8 mouse cellular contexts compared by ENCODE assay signal in the genomic region with DNA sequence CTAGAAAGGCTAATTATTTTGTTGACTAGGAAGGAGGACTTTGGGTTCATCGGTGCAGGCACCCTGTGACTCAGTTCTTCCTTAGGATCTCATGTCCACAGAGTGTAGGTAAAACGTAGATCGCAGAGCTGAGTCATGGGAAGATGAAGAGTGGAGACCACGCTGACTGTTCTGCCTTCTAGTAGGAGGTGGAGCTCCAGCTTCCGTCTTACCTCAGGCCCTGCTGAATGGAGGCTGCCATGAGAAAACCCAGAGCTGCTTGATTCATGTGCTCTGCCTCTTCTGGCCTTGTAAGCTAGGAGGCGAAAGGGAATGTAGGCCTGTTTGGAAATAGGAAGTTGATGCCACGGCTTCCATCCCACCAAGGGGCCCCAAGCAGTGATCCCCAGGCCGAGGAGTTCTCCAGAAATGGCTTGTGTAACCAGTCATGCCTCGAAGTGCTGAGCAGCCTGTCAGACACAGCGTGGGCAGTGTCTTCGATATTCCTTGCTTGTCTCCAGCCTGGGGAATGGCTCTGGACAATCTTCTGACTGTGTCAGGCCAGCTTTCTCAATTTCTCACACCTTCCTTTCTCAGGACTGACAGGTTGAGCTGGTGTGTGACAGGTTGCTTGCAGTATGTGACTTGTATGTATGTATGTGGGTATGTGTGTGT. TPM values are rescaled to one million over a fixed set of nuclear protein-coding genes. Genes with fewer than 3 reads are reported as not detected.
A peak's percentile ranks its signal among the peaks of the same experiment; 100 is the strongest.
DNase-seq lines count a peak whose midpoint lies in the region; ATAC-seq and TF ChIP-seq lines count a peak whose summit lies in the region.

No protein-coding gene starts in this region.

- H3K27ac ChIP-seq in heart, embryonic 14.5 days (replicated peaks in 1 of 2; ENCODE audit: control insufficient read depth in 1 of 2, insufficient read depth in 1 of 2, low read depth in 2 of 2, low read length in 2 of 2): peak overlapping the region; percentile 64 to 96
- peak overlapping the region; percentile 35; the same call in 1 of the 2 replicates for H3K27ac ChIP-seq in embryonic facial prominence, embryonic 13.5 days
- peak overlapping the region; percentile 38; the same call in 1 of the 2 replicates for H3K27ac ChIP-seq in intestine, embryonic 16.5 days (ENCODE audit: low read length)

- peak overlapping the region; percentile 49 for H3K9ac ChIP-seq in heart, embryonic 14.5 days (ENCODE audit: low read length)
- H3K9ac ChIP-seq in embryonic facial prominence, embryonic 13.5 days: peak overlapping the region; percentile 49
- peak overlapping the region; percentile 34 for H3K9ac ChIP-seq in intestine, embryonic 16.5 days (ENCODE audit: low read depth, low read length)

- no peak for DNase-seq in heart, adult 8-10 months (ENCODE audit: low spot score)
- no peak for DNase-seq in ovary, postnatal 10 days (ENCODE audit: low spot score)
- DNase-seq in lung, postnatal 14 days: no peak

- no peaks in the 10 kb centered on the region for H3K27me3 ChIP-seq in heart, embryonic 14.5 days (ENCODE audit: control insufficient read depth, insufficient read depth, low read length)
- H3K27me3 ChIP-seq in E14TG2a.4 (ENCODE audit: insufficient read depth, low read length): peaks cover 8% of the 10 kb centered on the region
- H3K27me3 ChIP-seq in embryonic facial prominence, embryonic 13.5 days: no peaks in the 10 kb centered on the region
- H3K27me3 ChIP-seq in intestine, embryonic 16.5 days (replicated peaks; ENCODE audit: control insufficient read depth, insufficient read depth, low read length): no peaks in the 10 kb centered on the region

- ATAC-seq in heart, embryonic 14.5 days (ENCODE audit: insufficient number of reproducible peaks, insufficient read depth, low FRiP score, low read depth): no peak
- ATAC-seq in embryonic facial prominence, embryonic 13.5 days (ENCODE audit: insufficient number of reproducible peaks, insufficient read depth, low FRiP score, low TSS enrichment, low read depth): no peak
- no peak for ATAC-seq in intestine, embryonic 16.5 days
- ATAC-seq in monocyte, adult 5-6 weeks (replicated peaks; ENCODE audit: insufficient number of reproducible peaks, low FRiP score, low TSS enrichment, poor library complexity, severe bottlenecking): 0 out of 2 replicates have a peak, but pooled peaks have one; percentile 7

- no peaks in the 10 kb centered on the region for H3K9me3 ChIP-seq in heart, embryonic 14.5 days (ENCODE audit: control insufficient read depth, low read length)
- H3K9me3 ChIP-seq in E14TG2a.4 (ENCODE audit: low read length): no peaks in the 10 kb centered on the region
- no peaks in the 10 kb centered on the region for H3K9me3 ChIP-seq in embryonic facial prominence, embryonic 13.5 days
- no peaks in the 10 kb centered on the region for H3K9me3 ChIP-seq in intestine, embryonic 16.5 days (ENCODE audit: control insufficient read depth, low read length)

- TF ChIP-seq CTCF in E14TG2a.4 (conservative IDR thresholded peaks at IDR 0.05; ENCODE audit: low read length): no peak

- peak overlapping the region; percentile 4 to 82; a peak in 3 of 4 replicates for H3K4me3 ChIP-seq in heart, embryonic 14.5 days (ENCODE audit: control insufficient read depth in 1 of 2, insufficient read depth in 1 of 2, low read depth in 1 of 2, low read length in 2 of 2)
- H3K4me3 ChIP-seq in E14TG2a.4 (replicated peaks; ENCODE audit: low read length): peak overlapping the region; percentile 93
- 0 out of 2 replicates have a peak overlapping the region, but pooled peaks have one; percentile 7 for H3K4me3 ChIP-seq in embryonic facial prominence, embryonic 13.5 days
- H3K4me3 ChIP-seq in intestine, embryonic 16.5 days (ENCODE audit: low read length): peak overlapping the region; percentile 13

- peak overlapping the region; percentile 62 for H3K4me2 ChIP-seq in heart, embryonic 14.5 days (ENCODE audit: low read length)
- peak overlapping the region; percentile 78 for H3K4me2 ChIP-seq in embryonic facial prominence, embryonic 13.5 days
- peak overlapping the region; percentile 53 for H3K4me2 ChIP-seq in intestine, embryonic 16.5 days (ENCODE audit: low read depth, low read length)

- peaks cover 19% of the 10 kb centered on the region for H3K36me3 ChIP-seq in heart, embryonic 14.5 days (ENCODE audit: control insufficient read depth, insufficient read depth, low read length)
- H3K36me3 ChIP-seq in E14TG2a.4 (ENCODE audit: insufficient read depth, low read length): peaks cover 53% of the 10 kb centered on the region
- peaks cover 15% of the 10 kb centered on the region for H3K36me3 ChIP-seq in embryonic facial prominence, embryonic 13.5 days
- 0 out of 2 replicates have a peak, but pooled peaks cover under 1% of the 10 kb centered on the region for H3K36me3 ChIP-seq in intestine, embryonic 16.5 days (ENCODE audit: control insufficient read depth, insufficient read depth, low read length)

- H3K4me1 ChIP-seq in heart, embryonic 14.5 days (ENCODE audit: control insufficient read depth in 2 of 2, insufficient read depth in 2 of 2, low read length in 2 of 2): peaks cover 11 to 26% of the 10 kb centered on the region in 2 experiments
- peaks cover 73% of the 10 kb centered on the region for H3K4me1 ChIP-seq in E14TG2a.4 (replicated peaks; ENCODE audit: low read depth, low read length)
- H3K4me1 ChIP-seq in embryonic facial prominence, embryonic 13.5 days: peaks cover 26% of the 10 kb centered on the region
- H3K4me1 ChIP-seq in intestine, embryonic 16.5 days (ENCODE audit: control insufficient read depth, insufficient read depth, low read length): peaks cover 10% of the 10 kb centered on the region

- 52% methylated on average over 11 of the region's 11 CpGs for WGBS in heart, embryonic 14.5 days
- 83% methylated on average over 11 of the region's 11 CpGs for WGBS in embryonic facial prominence, embryonic 13.5 days
- WGBS in intestine, embryonic 16.5 days: 52% methylated on average over 11 of the region's 11 CpGs

RNA-seq across cellular contexts. Expression of gene Smg5, which starts 1.4 kb away (rescaled TPM):
- polyA plus RNA-seq in heart, embryonic 14.5 days (2014; fragmentation: Nextera tagmentation; extraction: Ambion mirVana): 30.9 and 34.3 TPM in 2 replicates
- total RNA-seq in heart, adult 8-10 months (2022): 10 to 100 TPM; 42.6 to 57.6 (median 56.5) TPM
- polyA plus RNA-seq in embryonic facial prominence, embryonic 13.5 days (2015; fragmentation: Nextera tagmentation; extraction: Ambion mirVana): 55.0 and 58.3 TPM in 2 replicates
- polyA plus RNA-seq in intestine, embryonic 16.5 days (2015; fragmentation: Nextera tagmentation; extraction: Ambion mirVana): 34.2 and 34.7 TPM in 2 replicates
- 40.5 to 64.7 TPM (median 48.7 TPM) in 3 replicates for total RNA-seq in monocyte, adult 5-6 weeks (2017)

RNA-seq across cellular contexts. Expression of gene Tmem79, which starts 1.5 kb away (rescaled TPM):
- 1.1 TPM in 2 replicates for polyA plus RNA-seq in heart, embryonic 14.5 days (2014; fragmentation: Nextera tagmentation; extraction: Ambion mirVana)
- total RNA-seq in heart, adult 8-10 months (2022): 1 to 10 TPM; 1.6 to 4.0 (median 2.0) TPM
- polyA plus RNA-seq in embryonic facial prominence, embryonic 13.5 days (2015; fragmentation: Nextera tagmentation; extraction: Ambion mirVana): 9.1 and 10.4 TPM in 2 replicates
- 23.8 and 29.4 TPM in 2 replicates for polyA plus RNA-seq in intestine, embryonic 16.5 days (2015; fragmentation: Nextera tagmentation; extraction: Ambion mirVana)
- total RNA-seq in monocyte, adult 5-6 weeks (2017): 0.49 to 1.8 TPM in 2 of 3 replicates, not detected in the other

RNA-seq across cellular contexts. Expression of gene Glmp, which starts 12.7 kb away (rescaled TPM):
- 98.1 and 126 TPM in 2 replicates for polyA plus RNA-seq in heart, embryonic 14.5 days (2014; fragmentation: Nextera tagmentation; extraction: Ambion mirVana)
- total RNA-seq in heart, adult 8-10 months (2022): 10 to 100 TPM; 74.5 to 85.8 (median 82.1) TPM
- 164 and 188 TPM in 2 replicates for polyA plus RNA-seq in embryonic facial prominence, embryonic 13.5 days (2015; fragmentation: Nextera tagmentation; extraction: Ambion mirVana)
- polyA plus RNA-seq in intestine, embryonic 16.5 days (2015; fragmentation: Nextera tagmentation; extraction: Ambion mirVana): 365 and 416 TPM in 2 replicates
- 12.1 to 34.5 TPM (median 17.5 TPM) in 3 replicates for total RNA-seq in monocyte, adult 5-6 weeks (2017)

RNA-seq across cellular contexts. Expression of gene Paqr6, which starts 26.9 kb away (rescaled TPM):
- 3.0 and 3.3 TPM in 2 replicates for polyA plus RNA-seq in heart, embryonic 14.5 days (2014; fragmentation: Nextera tagmentation; extraction: Ambion mirVana)
- under 1 TPM in 3 of 4 experiments, not detected in 1; 0.53 to 0.85 (median 0.69) TPM for total RNA-seq in heart, adult 8-10 months (2022)
- 4.2 and 4.9 TPM in 2 replicates for polyA plus RNA-seq in embryonic facial prominence, embryonic 13.5 days (2015; fragmentation: Nextera tagmentation; extraction: Ambion mirVana)
- 4.4 and 5.1 TPM in 2 replicates for polyA plus RNA-seq in intestine, embryonic 16.5 days (2015; fragmentation: Nextera tagmentation; extraction: Ambion mirVana)
- total RNA-seq in monocyte, adult 5-6 weeks (2017): 1.6 TPM in 1 of 3 replicates, not detected in the others

RNA-seq across cellular contexts. Expression of gene Bglap3, which starts 35.0 kb away (rescaled TPM):
- not detected in 2 replicates for polyA plus RNA-seq in heart, embryonic 14.5 days (2014; fragmentation: Nextera tagmentation; extraction: Ambion mirVana)
- not detected for total RNA-seq in heart, adult 8-10 months (2022)
- polyA plus RNA-seq in embryonic facial prominence, embryonic 13.5 days (2015; fragmentation: Nextera tagmentation; extraction: Ambion mirVana): 0.28 TPM in 1 of 2 replicates, not detected in the other
- polyA plus RNA-seq in intestine, embryonic 16.5 days (2015; fragmentation: Nextera tagmentation; extraction: Ambion mirVana): 2.2 and 5.3 TPM in 2 replicates
- not detected in 3 replicates for total RNA-seq in monocyte, adult 5-6 weeks (2017)

Comparison
In these comparisons a context has a peak if more than half of its experiments do, and no peak if none do; other contexts are left out.
1. H3K4me3 ChIP-seq: peak in every context shown above with its lines; median percentile 93 in E14TG2a.4; 43 in heart, embryonic 14.5 days; 13 in intestine, embryonic 16.5 days; 7 in embryonic facial prominence, embryonic 13.5 days.